ENCODE assay signal across 9 mouse cellular contexts in the genomic region with DNA sequence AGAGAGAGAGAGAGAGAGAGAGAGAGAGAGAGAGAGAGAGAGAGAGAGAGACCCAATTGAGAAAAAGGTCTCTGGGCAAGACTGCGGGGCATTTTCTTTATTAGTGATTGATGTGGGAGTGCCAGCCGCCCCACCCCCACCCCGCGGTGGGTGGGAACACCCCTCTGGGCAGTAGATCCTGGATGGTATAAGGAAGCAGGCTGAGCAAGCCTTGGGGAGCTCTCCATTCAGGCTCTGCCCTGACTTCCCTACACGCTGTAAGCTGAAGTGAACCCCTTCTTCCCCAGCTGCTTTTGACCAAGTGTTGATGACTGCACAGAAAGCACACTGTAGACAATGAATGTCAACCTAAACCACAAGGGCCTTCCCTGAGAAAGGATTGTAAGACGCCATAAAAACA. TPM values are rescaled to one million over a fixed set of nuclear protein-coding genes. Genes with fewer than 3 reads are reported as not detected.
A peak's percentile ranks its signal among the peaks of the same experiment; 100 is the strongest.
DNase-seq lines count a peak whose midpoint lies in the region; ATAC-seq lines count a peak whose summit lies in the region.
"Had no signal": no experiment of that assay in that cellular context is flagged by ENCODE, and none has a peak within 500 bp of the region (broad histone marks: within the 10 kb centered on the region; RNA-seq: fewer than 3 reads in every experiment).

No protein-coding gene starts in this region.

- no peaks in the 10 kb centered on the region for H3K36me3 ChIP-seq in embryonic facial prominence, embryonic 15.5 days
- H3K36me3 ChIP-seq in midbrain, embryonic 13.5 days: no peaks in the 10 kb centered on the region
- H3K36me3 ChIP-seq: liver, embryonic 12.5 days had no signal

- no peaks in the 10 kb centered on the region for H3K27me3 ChIP-seq in embryonic facial prominence, embryonic 15.5 days
- peaks cover 46% of the 10 kb centered on the region for H3K27me3 ChIP-seq in midbrain, embryonic 13.5 days

- peak overlapping the region; percentile 80; the same call in 1 of the 2 replicates for H3K4me3 ChIP-seq in embryonic facial prominence, embryonic 15.5 days (replicated peaks)
- H3K4me3 ChIP-seq in midbrain, embryonic 13.5 days (replicated peaks): no peak overlapping the region

- WGBS in embryonic facial prominence, embryonic 15.5 days: 14% methylated on average over 6 of the region's 6 CpGs
- 27% methylated on average over 6 of the region's 6 CpGs for WGBS in midbrain, embryonic 13.5 days

- no peaks in the 10 kb centered on the region for H3K9me3 ChIP-seq in embryonic facial prominence, embryonic 15.5 days (replicated peaks)
- no peaks in the 10 kb centered on the region for H3K9me3 ChIP-seq in midbrain, embryonic 13.5 days
- H3K9me3 ChIP-seq: liver, embryonic 12.5 days had no signal

- H3K9ac ChIP-seq in embryonic facial prominence, embryonic 15.5 days: no peak overlapping the region
- no peak overlapping the region for H3K9ac ChIP-seq in midbrain, embryonic 13.5 days (replicated peaks)
- H3K9ac ChIP-seq: liver, embryonic 12.5 days had no signal

- H3K4me2 ChIP-seq in embryonic facial prominence, embryonic 15.5 days (replicated peaks): peak overlapping the region; percentile 99
- peak overlapping the region; percentile 100; the same call in 1 of the 2 replicates for H3K4me2 ChIP-seq in midbrain, embryonic 13.5 days (replicated peaks)

- H3K27ac ChIP-seq in embryonic facial prominence, embryonic 15.5 days (replicated peaks): peak overlapping the region; percentile 94
- H3K27ac ChIP-seq in midbrain, embryonic 13.5 days: no peak overlapping the region
- H3K27ac ChIP-seq: liver, embryonic 12.5 days had no signal

- no peak for ATAC-seq in embryonic facial prominence, embryonic 15.5 days (ENCODE audit: insufficient number of reproducible peaks, low FRiP score, low TSS enrichment, low read depth)
- ATAC-seq in midbrain, embryonic 13.5 days: no peak

- peak; percentile 33 for DNase-seq in embryo, embryonic 11 days
- DNase-seq in embryo, embryonic 10 days (ENCODE audit: low spot score): no peak
- DNase-seq in 3134 (ENCODE audit: extremely low read depth, insufficient read length, low spot score): peak; percentile 51
- no peak for DNase-seq in gastrocnemius, postnatal 10 days
- DNase-seq in layer of hippocampus, postnatal 25 days (ENCODE audit: extremely low spot score in 1 of 2, low spot score in 1 of 2): no peak
- no peak for DNase-seq in cerebellum, adult 9-10 months

- H3K4me1 ChIP-seq in embryonic facial prominence, embryonic 15.5 days: peaks cover 35% of the 10 kb centered on the region
- H3K4me1 ChIP-seq in midbrain, embryonic 13.5 days (replicated peaks): peaks cover 15% of the 10 kb centered on the region

RNA-seq across cellular contexts. Expression of a gene that starts 0.6 kb away (rescaled TPM):
- polyA plus RNA-seq in embryonic facial prominence, embryonic 15.5 days (2015; fragmentation: Nextera tagmentation; extraction: Ambion mirVana): 141 and 143 TPM in 2 replicates
- polyA plus RNA-seq in midbrain, embryonic 13.5 days (2015; fragmentation: Nextera tagmentation; extraction: Ambion mirVana): 62.4 and 66.2 TPM in 2 replicates
- total RNA-seq in gastrocnemius, postnatal 10 days (2021): 10 to 100 TPM; 23.5 to 31.8 TPM
- 10 to 100 TPM; 43.2 to 48.7 TPM for total RNA-seq in layer of hippocampus, postnatal 25 days (2021)

Comparison
In these comparisons a context has a peak if more than half of its experiments do, and no peak if none do; other contexts are left out.
1. DNase-seq: peak in embryo, embryonic 11 days (single experiment) and 3134 (single experiment); none in embryo, embryonic 10 days (single experiment), gastrocnemius, postnatal 10 days (single experiment), layer of hippocampus, postnatal 25 days (0 of 2) and cerebellum, adult 9-10 months (single experiment).